Mouse (Mus musculus) bone marrow, adult 2 months (tissue): ENCODE measurements around the gene Rbm33. TPM values are rescaled to one million over a fixed set of nuclear protein-coding genes. Genes with fewer than 3 reads are reported as not detected.

Experiments used
- H3K27ac ChIP-seq: fragments of 200-500 bp; 2 replicates; pipeline ENCODE4 v1.5.1; 2012; ENCODE audit warnings: low read depth, mild to moderate bottlenecking, control low read depth, inconsistent platforms, low read length; ENCODE audit not compliant: control insufficient read depth, poor library complexity, insufficient read depth
- H3K4me1 ChIP-seq: fragments of 200-500 bp; 2 replicates; pipeline ENCODE4 v1.6.1; 2011; ENCODE audit warnings: low read length; ENCODE audit not compliant: control insufficient read depth, insufficient read depth
- H3K4me3 ChIP-seq: fragments of 200-500 bp; replicated peaks from 2 replicates; pipeline ENCODE3; 2011; ENCODE audit warnings: mild to moderate bottlenecking, low read depth, low read length, control low read depth; ENCODE audit not compliant: control insufficient read depth
- CTCF ChIP-seq: fragments of 200-500 bp; IDR thresholded peaks from 2 replicates; pipeline ENCODE4 v1.5.1; 2011; ENCODE audit warnings: low read length, control low read depth; ENCODE audit not compliant: control insufficient read depth, insufficient read depth
- POLR2A ChIP-seq: fragments of 200-500 bp; IDR thresholded peaks from 2 replicates; pipeline ENCODE4 v1.6.1; 2011; ENCODE audit warnings: low read depth, mild to moderate bottlenecking, control low read depth, low read length, borderline replicate concordance; ENCODE audit not compliant: control insufficient read depth
- WGBS: fragments of 180-500 bp; shearing (Covaris S2); methylation state at CpG from one replicate; pipeline ENCODE4 v1.1.7; 2018; 5-methylcytosine and 5-hydroxymethylcytosine counted together
- polyA plus RNA-seq: library from polyadenylated mRNA; stranded (reverse); fragments of >200 nt; gene quantifications from 2 replicates; pipeline ENCODE4 v1.2.4, GENCODE M21; 2011; ENCODE audit warnings: low replicate concordance; ENCODE audit not compliant: missing spikeins, insufficient read depth, insufficient read length

Gene Rbm33
- polyA plus RNA-seq, 1 experiment, result 36.3 TPM

DNA sequence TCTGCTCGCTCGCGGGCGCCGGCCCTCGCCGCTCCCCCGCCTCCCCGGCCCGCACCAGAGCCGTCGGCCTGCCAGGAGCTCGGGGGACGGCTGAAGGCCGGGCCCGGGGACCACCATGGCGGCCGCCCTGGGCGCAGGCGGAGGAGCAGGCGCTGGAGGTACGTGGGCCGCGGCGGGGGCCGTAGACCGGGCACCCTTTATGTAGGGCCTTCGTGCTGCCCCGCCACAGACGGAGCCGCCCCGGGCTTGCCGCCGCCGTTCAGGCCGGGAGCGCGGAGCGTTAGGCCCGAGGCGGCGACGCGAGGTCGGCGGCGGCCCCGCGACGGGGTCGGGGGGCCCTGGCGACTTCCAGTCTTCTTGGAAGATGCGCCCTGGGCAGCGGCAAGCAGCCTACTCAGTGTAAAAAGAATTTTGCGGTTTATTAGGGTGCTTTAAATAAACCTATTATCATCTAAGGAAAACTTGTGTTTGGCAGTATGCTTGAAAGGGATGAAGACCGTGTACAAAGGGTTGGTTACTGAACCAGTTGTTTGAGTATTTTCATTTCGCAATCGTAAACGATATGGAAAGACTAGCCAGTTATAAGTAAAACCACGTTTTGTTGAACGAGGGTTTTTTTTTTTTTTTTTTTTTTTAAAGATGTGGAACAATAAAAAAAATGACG, 464 bp downstream of the Rbm33 start:
- under 1% methylated on average over 61 of the region's 62 CpGs for WGBS
- Histone ChIP-seq H3K4me1 (peaks cover 2% of the 10 kb centered on the region; the same call in 1 of the 2 replicates), H3K4me3 (peak overlapping the region; percentile 75), H3K27ac (peak overlapping the region; percentile 100)
- TF ChIP-seq POLR2A, result no peak
- TF ChIP-seq CTCF, result no peak

DNA sequence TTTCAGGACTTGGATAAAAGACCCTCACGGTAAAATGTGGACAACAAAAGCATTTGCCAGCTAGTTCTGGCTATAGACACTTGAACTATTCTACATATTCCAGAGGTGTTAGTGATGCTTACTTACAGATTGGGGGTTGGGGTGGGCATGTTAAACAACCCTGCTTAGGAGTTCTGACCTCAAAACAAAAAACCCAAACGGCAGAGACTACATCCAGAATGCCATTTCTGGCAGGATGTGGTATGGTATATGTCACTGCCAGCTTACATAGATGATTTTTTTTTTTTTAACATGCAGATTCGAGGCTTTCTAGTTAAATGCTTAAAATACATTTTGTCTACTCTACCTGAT, 971 bp downstream of the Rbm33 start:
- Histone ChIP-seq H3K4me1 (peaks cover 2% of the 10 kb centered on the region; the same call in 1 of the 2 replicates), H3K4me3 (peak overlapping the region; percentile 63), H3K27ac (no peak overlapping the region)
- 0% methylated on average over 3 of the region's 3 CpGs for WGBS
- TF ChIP-seq CTCF, result no peak
- no peak for TF ChIP-seq POLR2A

DNA sequence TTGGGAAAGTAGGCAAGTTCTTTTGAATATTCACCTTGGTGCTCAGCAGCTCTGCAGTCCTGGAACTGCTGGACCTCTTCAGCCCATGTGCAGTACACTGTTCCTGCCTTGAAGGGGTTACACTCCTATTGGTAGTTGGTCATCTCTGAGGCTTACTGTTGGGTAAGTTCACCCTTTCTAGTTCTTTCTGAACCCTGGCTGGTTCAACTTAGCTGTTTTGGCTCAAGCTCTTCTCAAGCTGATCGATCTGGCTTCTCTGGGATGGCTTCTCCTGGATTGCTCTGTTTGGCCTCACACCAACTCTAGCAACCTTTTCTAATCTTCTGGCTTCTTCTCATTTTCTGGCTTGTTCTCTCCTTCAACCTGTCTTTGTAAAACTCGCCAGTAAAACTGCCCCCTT, 1.8 kb downstream of the Rbm33 start:
- no peak for TF ChIP-seq CTCF
- no peak for TF ChIP-seq POLR2A
- whole genome bisulfite sequencing, result 33% methylated on average over 2 of the region's 2 CpGs
- Histone ChIP-seq H3K4me3 (peak overlapping the region; percentile 21), H3K4me1 (peaks cover 2% of the 10 kb centered on the region), H3K27ac (no peak overlapping the region)

DNA sequence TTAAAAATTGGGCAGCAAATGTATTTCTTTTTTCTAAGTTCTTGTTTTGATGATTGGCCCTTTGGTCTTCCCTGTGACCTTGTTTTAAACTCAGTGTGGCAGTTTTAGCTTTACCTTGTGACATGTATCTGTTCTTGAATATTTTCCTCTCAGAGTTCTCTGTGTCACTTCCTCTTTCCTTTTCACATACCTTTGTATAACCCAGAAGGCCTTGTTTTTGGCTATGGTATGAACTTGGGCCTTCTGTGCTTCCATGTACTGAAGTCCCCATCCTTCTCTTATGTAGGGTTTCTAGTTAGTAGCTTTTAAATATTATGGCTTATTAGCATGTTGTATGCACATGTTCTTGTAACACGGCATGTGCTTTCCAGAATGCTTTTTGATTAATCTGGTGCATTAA, 4.8 kb downstream of the Rbm33 start:
- WGBS, result 81% methylated on average over 1 of the region's 1 CpGs
- Histone ChIP-seq H3K4me1 (peaks cover 2% of the 10 kb centered on the region), H3K27ac (no peak overlapping the region), H3K4me3 (no peak overlapping the region)
- TF ChIP-seq POLR2A (no peak), CTCF (no peak)

DNA sequence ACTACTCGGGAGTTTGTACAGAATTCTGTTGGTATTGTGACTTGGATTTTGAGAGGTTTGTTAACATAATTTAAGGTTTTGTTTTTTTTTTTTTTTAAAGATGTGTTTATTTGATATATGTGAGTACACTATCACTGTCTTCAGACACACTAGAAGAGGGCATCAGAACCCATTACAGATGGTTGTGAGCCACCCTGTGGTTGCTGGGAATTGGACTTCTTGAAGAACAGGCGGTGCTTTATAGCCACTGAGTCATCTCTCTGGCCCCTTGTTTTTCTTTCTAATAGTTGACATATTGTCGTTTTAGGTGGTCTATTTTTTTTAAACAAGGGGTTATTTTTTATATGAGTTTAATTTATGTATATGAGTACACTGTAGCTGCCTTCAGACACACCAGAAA, 5.3 kb downstream of the Rbm33 start:
- 78% methylated on average over 3 of the region's 3 CpGs for WGBS

DNA sequence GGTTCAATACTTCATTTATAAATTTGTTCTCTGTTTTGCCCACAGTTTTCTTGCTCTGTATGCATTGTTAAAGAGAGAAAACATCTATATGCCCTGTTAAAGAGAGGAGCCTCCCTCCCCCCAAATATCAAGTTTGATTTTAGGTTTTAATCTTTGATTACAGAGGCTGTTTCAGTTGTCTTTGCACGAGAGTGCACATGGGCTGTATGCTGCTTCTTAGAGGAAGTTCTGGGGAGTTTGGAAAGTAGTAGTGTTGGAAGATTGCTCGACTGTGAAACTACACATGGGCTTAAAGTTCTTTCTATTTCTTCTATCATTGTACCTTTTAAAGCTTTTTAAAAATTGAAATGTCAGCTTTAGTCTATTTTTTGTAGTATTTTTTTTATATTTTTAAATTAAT, 6.9 kb downstream of the Rbm33 start:
- Histone ChIP-seq H3K4me1 (peaks cover 2% of the 10 kb centered on the region), H3K27ac (no peak overlapping the region), H3K4me3 (no peak overlapping the region)
- TF ChIP-seq POLR2A, result no peak
- no peak for TF ChIP-seq CTCF
- 4% methylated on average over 2 of the region's 2 CpGs for WGBS

More for the DNA sequence above, 5.3 kb downstream of the Rbm33 start:
- no peak for TF ChIP-seq CTCF
- TF ChIP-seq POLR2A, result no peak
- Histone ChIP-seq H3K4me1 (peaks cover 2% of the 10 kb centered on the region), H3K27ac (no peak overlapping the region), H3K4me3 (no peak overlapping the region)

DNA sequence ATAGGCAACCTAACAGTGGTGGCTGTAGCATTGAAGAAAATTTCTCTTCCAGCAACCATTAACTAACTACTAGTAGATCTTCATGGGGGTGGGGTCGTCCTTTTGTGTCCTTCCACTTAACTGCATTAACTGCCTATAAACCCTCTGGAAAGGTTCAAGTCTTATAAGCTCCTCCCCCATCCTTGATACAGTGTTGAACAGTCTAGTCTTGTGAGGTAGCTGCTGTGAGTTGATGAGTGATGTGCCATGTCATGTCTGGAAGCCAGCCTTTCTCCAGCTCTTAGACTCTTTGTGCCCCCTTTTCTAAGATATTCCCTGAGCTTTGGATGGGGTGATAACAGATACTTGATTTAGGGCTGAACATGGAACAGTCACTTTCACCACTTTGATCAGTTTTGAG, 7.5 kb downstream of the Rbm33 start:
- Histone ChIP-seq H3K4me1 (peaks cover 2% of the 10 kb centered on the region), H3K27ac (no peak overlapping the region), H3K4me3 (no peak overlapping the region)
- 79% methylated on average over 1 of the region's 1 CpGs for WGBS
- TF ChIP-seq CTCF (no peak), POLR2A (no peak)

DNA sequence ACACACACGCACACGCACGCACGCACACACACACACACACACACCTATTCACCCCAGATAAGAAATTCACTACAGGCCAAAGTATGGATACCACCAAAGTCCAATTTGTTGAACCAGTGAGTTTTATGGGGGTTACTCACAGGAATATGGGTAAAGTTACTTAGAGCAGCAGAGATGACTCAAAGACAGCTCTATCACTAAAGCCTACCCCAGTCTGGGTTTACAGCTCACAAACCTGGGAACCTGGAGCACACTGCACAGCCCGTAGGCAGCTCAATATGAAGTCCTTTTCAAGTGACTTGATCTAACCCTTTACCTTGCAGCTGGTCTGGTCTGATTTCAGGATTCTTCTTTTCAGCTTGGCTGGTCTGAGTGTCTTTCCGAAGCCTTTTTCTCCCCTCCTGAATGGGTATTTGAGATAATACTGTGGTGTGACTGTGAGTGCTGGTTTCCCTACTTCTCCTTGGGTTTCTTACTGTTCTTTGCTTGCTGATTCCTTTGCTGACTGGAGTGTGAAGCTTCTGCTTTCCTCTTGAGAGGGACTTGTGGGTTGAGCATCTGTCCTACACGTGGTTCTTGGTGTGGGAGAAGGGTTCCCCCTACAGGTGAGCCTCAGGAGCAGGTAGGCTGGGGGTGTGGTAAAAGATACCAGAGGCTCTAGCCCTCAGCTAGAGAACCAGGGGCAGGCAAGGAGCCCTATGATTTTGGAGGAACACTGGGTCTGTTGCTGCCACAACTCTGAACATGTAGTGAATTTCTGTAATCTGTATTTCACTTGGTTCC, 12.3 kb downstream of the Rbm33 start:
- Histone ChIP-seq H3K4me1 (no peaks in the 10 kb centered on the region; the same call in 1 of the 2 replicates), H3K4me3 (no peak overlapping the region), H3K27ac (no peak overlapping the region)
- 75% methylated on average over 7 of the region's 7 CpGs for WGBS
- TF ChIP-seq CTCF (peak; percentile 82), POLR2A (no peak)

DNA sequence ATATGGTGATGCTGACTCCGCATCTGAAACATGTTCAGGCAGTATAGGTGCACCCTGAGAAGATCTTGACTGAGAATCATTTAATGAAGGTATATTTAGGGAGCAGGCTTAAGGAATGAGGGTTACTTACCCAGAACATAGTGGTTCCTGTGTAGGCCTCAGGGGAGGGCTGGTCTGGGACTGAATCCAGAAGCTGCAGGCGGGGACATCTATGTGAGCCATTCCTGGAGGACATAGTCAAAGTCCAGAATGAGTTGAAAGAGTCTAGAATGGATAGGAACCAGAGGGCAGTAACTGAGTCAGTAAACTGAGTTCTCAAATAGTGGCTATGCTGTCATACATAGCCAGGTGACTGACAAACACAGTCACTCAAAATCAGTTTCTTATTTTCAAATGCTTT, 16.8 kb downstream of the Rbm33 start:
- H3K27ac ChIP-seq, result no peak overlapping the region
- 92% methylated on average over 2 of the region's 2 CpGs for WGBS
- TF ChIP-seq CTCF (no peak), POLR2A (no peak)
- no peaks in the 10 kb centered on the region for H3K4me1 ChIP-seq
- no peak overlapping the region for H3K4me3 ChIP-seq
